Mouse (Mus musculus) right cerebral cortex, postnatal 36 days (tissue): Measurements from ENCODE around the gene Ccr5.

Experiments used
- DNase-seq, 2 experiments: peaks; one replicate each; pipeline ENCODE4 v3.0.0; 2022; ENCODE audit warnings: low spot score in 2 of 2, mixed read lengths in 1 of 2

The Ccr5 gene

GRCm38 (mm10) chr9:124138055-124138775 lies 16.9 kb downstream of the Ccr5 start:
- DNase-seq, result no peak

GRCm38 (mm10) chr9:124143678-124144077 lies 22.3 kb downstream of the Ccr5 start:
- DNase-seq, result no peak

- no peak for DNase-seq
These were observed 25.0 kb downstream of the Ccr5 start for GRCm38 (mm10) chr9:124146307-124146706.
